Mouse (Mus musculus) cerebellum, adult 2 months (tissue): ENCODE data around the gene Gli2. TPM values are rescaled to one million over a fixed set of nuclear protein-coding genes. Genes with fewer than 3 reads are reported as not detected.

Source experiments
- DNase-seq, 2 experiments: peaks; one replicate each; pipeline ENCODE4 v3.0.0; 2021
- H3K27ac ChIP-seq: fragments of 200-500 bp; 2 replicates; pipeline ENCODE4 v1.5.1; 2012; ENCODE audit warnings: low read length, control low read depth, inconsistent platforms; ENCODE audit not compliant: insufficient read depth
- H3K27me3 ChIP-seq: fragments of 200-500 bp; 2 replicates; pipeline ENCODE4 v1.6.1; 2012; ENCODE audit warnings: inconsistent platforms, mild to moderate bottlenecking, low read length, moderate library complexity; ENCODE audit not compliant: control insufficient read depth, insufficient read depth
- H3K4me1 ChIP-seq: fragments of 200-500 bp; 2 replicates; pipeline ENCODE4 v1.6.1; 2011; ENCODE audit warnings: low read length; ENCODE audit not compliant: control insufficient read depth, insufficient read depth
- H3K4me3 ChIP-seq: fragments of 200-500 bp; replicated peaks from 2 replicates; pipeline ENCODE3; 2011; ENCODE audit warnings: mild to moderate bottlenecking, low read depth, low read length, control low read depth; ENCODE audit not compliant: insufficient read depth
- CTCF ChIP-seq: fragments of 200-500 bp; IDR thresholded peaks from 2 replicates; pipeline ENCODE4 v1.5.1; 2011; ENCODE audit warnings: low read depth, mild to moderate bottlenecking, control low read depth, low read length, moderate library complexity, borderline replicate concordance; ENCODE audit not compliant: insufficient read depth
- POLR2A ChIP-seq: fragments of 200-500 bp; IDR thresholded peaks from 2 replicates; pipeline ENCODE4 v1.6.1; 2011; ENCODE audit warnings: low read length, control low read depth, borderline replicate concordance; ENCODE audit not compliant: insufficient read depth
- WGBS: fragments of 180-500 bp; shearing (Covaris S2); methylation state at CpG from one replicate; pipeline ENCODE4 v1.1.7; 2018; 5-methylcytosine and 5-hydroxymethylcytosine counted together
- polyA plus RNA-seq: library from polyadenylated mRNA; depleted of rRNA; stranded (reverse); fragments of >200 nt; gene quantifications from 2 replicates; pipeline ENCODE4 v1.2.3, GENCODE M21; 2012; rRNA removed

The Gli2 gene
- polyA plus RNA-seq = 2.4 and 2.7 TPM in 2 replicates

DNA sequence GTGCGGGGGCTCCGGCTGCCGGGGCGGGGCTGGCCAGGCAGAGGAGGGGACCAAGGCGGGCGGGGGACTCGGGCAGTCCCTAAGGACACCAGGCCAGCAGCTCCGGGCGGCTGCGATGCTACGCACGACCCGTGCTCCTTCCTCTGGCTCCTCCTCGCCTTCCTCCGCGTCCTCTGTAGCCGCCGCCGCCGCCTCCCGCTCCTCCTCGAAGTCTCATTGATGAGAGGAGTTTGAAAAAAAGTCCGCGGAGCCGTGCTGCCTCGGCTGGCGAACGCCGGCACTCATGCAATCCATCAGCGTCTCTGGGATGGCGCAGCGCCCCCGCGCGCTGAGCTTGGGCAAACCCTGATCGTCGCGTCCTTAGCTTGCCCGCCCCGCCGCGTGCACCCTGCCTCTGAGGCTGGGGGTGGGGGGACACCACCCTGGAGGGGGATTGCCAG lies at the start of gene Gli2:
Gene Gli2 (minus strand): TSS at position 218 of the 440 bp plus-strand sequence.
- TF ChIP-seq CTCF (peak; percentile 57; the same call in 1 of the 2 replicates), POLR2A (no peak)
- WGBS = under 1% methylated on average over 41 of the region's 42 CpGs
- H3K4me3 ChIP-seq = peak within 1 kb of the TSS; percentile 42
- peak within 1 kb of the TSS; percentile 28; the same call in 1 of the 2 replicates for H3K27ac ChIP-seq
- DNase-seq = peak; percentile 68 to 75
- peaks cover 5% of the 10 kb centered on the region; the same call in 1 of the 2 replicates for H3K27me3 ChIP-seq
- H3K4me1 ChIP-seq = peaks cover 8% of the 10 kb centered on the region; the same call in 1 of the 2 replicates

DNA sequence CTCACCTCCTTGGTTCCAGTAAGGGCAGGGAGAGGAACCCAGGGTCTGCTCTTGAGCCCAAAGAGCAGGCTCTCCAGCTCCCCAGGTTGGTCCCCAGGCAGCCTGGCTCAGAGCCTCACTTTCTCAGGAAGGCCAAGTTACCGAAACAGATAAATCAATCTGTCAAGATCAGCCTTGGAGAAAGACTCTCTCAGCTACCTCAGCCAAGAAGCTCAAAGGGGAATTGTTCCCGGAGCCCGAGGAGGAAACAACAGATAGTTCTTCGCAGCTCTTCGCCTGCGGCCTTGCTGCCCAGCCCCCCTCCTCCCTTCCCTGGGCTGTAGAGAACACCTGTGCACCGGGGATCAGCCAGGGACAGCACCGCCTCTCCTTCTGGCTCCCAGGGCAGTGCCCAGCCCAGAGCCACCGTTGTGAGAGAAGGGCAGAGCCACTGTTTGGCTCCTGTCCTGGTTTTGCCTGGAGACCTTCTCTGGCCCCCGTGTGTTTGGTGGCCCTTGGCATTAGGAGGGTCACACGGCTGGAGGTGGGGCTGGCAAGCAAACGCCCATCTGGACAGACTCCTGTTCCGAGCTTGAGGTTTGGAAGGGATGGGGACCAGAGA lies 44.6 kb upstream of the Gli2 start:
- H3K4me3 ChIP-seq = no peak overlapping the region

DNA sequence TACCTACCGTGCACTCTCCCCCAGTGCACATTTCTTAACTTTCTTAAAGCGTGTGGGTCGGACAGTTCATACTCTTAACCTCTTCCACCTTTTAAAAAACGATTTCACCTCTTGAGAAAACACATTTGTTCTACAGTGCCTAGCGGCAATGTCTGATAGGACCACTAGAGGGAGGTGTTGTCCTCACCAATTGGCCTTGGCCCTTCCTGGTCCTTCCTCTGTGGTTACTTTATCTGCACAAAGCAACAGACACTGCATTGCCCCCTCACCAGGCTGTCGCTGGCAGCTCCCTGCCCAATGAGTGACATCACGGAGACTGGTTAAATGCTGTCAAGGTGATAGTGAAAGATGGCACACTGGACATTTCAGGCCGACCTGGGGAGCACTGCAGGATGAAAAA lies 40.3 kb upstream of the Gli2 start:
- 11% methylated on average over 8 of the region's 8 CpGs for WGBS
- TF ChIP-seq CTCF (peak; percentile 88), POLR2A (no peak)
- Histone ChIP-seq H3K4me1 (peaks cover 9% of the 10 kb centered on the region), H3K27ac (no peak overlapping the region), H3K4me3 (no peak overlapping the region), H3K27me3 (no peaks in the 10 kb centered on the region)
- peak; percentile 61 to 73 for DNase-seq

More for the DNA sequence above, 44.6 kb upstream of the Gli2 start:
- WGBS = 8% methylated on average over 13 of the region's 13 CpGs
- Histone ChIP-seq H3K4me1 (peaks cover 9% of the 10 kb centered on the region), H3K27ac (no peak overlapping the region), H3K27me3 (no peaks in the 10 kb centered on the region)
- DNase-seq = peak; percentile 62 to 65
- no peak for TF ChIP-seq POLR2A
- TF ChIP-seq CTCF = no peak

DNA sequence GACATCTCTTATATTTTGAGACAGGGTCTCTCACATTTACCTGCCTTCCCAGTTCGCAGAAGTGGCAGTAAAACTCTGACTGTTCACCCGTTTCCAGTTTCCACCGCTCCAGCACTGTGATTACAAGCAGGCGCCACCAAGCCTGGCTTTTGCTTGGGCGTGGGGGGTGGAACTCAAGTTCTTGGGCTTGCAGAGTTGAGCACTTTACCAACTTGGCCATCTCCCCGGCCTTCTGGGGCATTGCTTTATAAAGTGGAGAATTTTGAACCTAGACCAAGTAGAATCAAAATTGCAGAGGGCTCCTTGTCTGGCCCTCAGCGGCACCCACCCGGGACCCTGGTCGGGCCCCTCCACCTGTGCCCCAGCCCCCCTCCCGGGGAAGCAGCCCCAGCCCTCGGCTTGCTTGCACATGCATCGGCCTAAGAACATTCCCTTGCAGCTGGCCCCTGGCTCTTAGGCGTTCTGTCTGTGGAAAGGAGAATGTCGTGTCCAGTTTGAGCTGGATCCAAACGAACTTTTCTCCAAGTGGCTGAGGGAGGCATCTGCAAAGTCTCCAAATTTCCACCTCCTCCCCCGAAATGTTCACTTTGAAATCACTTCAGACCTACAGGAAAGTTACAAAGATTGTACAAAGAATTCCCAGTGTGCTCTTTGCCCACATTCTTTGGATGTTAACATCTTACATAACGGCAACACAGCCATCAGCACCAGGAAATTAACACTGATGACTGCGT lies 36.6 kb upstream of the Gli2 start:
- DNase-seq = no peak
- Histone ChIP-seq H3K27ac (no peak overlapping the region), H3K27me3 (no peaks in the 10 kb centered on the region), H3K4me3 (no peak overlapping the region), H3K4me1 (no peaks in the 10 kb centered on the region)
- TF ChIP-seq POLR2A (no peak), CTCF (no peak)
- 72% methylated on average over 18 of the region's 18 CpGs for WGBS

DNA sequence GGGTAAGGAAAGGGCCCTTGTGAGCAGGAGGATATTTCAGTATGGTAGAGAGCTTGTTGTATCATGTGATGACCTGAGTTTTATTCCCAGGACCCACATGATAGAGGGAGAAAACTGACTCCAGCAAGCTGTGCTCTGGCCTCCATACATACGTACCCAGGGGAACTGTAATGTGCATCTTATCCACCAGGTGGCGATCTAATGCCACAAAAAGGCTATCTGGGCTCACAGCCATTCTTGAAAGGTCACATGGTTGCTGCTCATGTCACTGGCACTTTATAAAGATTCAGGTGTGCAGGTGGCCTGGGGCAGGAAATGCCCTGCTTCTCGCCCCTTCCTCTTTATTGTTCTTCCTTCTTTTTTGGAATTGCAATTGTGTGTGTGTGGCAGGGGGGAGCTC lies 34.1 kb upstream of the Gli2 start:
- Histone ChIP-seq H3K27ac (no peak overlapping the region), H3K27me3 (no peaks in the 10 kb centered on the region), H3K4me1 (no peaks in the 10 kb centered on the region), H3K4me3 (no peak overlapping the region)
- WGBS = 6% methylated on average over 3 of the region's 3 CpGs
- peak; percentile 73 to 81 for DNase-seq
- no peak for TF ChIP-seq POLR2A
- TF ChIP-seq CTCF = peak; percentile 91

DNA sequence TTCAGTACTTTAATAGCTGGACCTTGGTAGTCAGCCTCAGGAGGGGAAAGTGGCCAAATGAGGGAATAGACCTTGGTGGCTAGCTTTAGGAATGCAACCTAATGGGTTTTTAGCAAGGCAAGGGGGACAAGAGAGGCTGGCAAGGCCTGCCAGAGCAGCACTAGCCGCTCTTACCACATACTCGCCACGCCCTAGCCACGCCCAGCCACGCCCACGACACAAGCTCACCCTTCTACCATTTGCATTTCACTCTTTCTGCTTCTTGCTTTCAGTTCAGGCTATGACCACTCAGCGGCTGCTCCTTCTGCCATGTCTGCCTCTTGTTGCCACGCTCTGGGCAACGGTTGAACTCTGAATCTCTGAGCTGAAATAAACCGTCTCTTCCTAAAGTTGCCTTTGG lies 32.4 kb upstream of the Gli2 start:
- no peak for TF ChIP-seq CTCF
- TF ChIP-seq POLR2A = no peak
- no peak for DNase-seq
- 81% methylated on average over 10 of the region's 10 CpGs for WGBS
- Histone ChIP-seq H3K4me3 (no peak overlapping the region), H3K27me3 (no peaks in the 10 kb centered on the region), H3K4me1 (no peaks in the 10 kb centered on the region), H3K27ac (no peak overlapping the region)

DNA sequence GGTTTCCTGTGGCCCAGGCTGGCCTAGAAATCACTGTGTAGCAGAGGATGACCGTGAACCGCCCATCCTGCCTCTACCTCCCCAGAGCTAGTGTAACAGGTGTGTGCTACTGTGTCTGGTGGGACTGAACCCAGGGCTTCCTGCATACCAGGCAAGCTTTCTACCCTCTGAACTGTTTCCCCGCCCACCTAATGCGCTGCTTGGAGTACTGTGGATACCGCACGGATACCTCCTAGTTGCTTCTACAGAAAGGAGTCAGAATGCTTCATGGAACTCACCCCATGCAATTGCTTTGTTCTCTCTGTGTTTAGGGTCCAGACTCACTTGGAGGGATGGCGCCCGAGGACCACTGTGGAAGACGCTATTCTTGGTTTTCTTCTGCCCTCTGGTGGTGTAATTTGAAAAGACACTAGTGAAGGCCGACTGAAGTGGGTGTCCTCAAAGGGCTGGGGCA lies 30.1 kb upstream of the Gli2 start:
- H3K27me3 ChIP-seq = no peaks in the 10 kb centered on the region
- TF ChIP-seq CTCF = peak; percentile 70
- TF ChIP-seq POLR2A = no peak
- H3K4me1 ChIP-seq = no peaks in the 10 kb centered on the region
- peak in 1 of 2 experiments; percentile 20 for DNase-seq
- WGBS = 18% methylated on average over 10 of the region's 10 CpGs
- no peak overlapping the region for H3K4me3 ChIP-seq
- H3K27ac ChIP-seq = no peak overlapping the region

DNA sequence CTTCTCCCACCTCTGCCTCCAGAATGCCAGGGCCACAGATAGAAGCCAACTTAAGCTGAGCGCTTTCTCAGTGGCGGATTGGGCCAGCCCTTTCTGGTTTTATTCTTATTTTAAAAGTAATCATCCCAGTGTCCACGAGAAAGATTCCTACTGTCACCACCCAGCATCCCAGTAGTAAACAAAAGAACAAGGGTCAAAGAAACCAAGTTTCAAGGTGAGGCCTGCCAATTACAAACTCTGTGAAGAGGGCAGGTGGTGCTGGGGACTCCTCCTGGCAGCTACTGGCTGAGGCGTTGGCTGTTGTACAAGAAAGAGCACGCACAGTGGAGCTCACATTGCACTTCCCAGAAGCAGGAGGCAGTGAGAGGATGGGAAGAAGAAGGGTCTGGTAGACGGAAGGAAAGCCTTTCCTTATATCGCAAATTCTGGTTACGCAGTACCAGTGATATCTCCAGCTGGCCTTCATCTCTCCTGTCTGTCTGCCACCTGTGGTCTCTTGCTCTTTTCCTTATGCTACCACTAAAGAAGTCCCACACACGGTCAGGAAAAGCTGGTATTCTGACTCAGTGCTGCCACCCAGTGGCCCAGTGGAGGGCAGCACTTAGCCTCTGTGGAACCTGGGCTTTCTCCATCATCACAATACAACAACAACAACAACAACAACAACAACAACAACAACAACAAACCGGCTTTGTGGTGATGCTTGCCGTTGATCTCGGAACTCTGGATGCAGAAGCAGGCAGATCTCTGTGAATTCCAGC lies 29.0 kb upstream of the Gli2 start:
- H3K4me1 ChIP-seq = no peaks in the 10 kb centered on the region
- DNase-seq = peak; percentile 53 to 60
- WGBS = 17% methylated on average over 12 of the region's 12 CpGs
- no peak overlapping the region for H3K4me3 ChIP-seq
- TF ChIP-seq POLR2A (no peak), CTCF (peak; percentile 79)
- H3K27ac ChIP-seq = no peak overlapping the region
- H3K27me3 ChIP-seq = no peaks in the 10 kb centered on the region
